Mouse (Mus musculus) gastrocnemius, adult 8-10 months (tissue): ENCODE measurements around the gene Grpr. TPM values are rescaled to one million over a fixed set of nuclear protein-coding genes. Genes with fewer than 3 reads are reported as not detected.

Experiments
- DNase-seq, 2 experiments: peaks; one replicate each; pipeline ENCODE4 v3.0.0; 2022; ENCODE audit warnings: low spot score in 2 of 2
- total RNA-seq, 4 experiments: library from RNA; stranded (reverse); gene quantifications; 2 replicates each; pipeline ENCODE4 v1.2.4; 2022

The Grpr gene
- not detected for total RNA-seq

DNA sequence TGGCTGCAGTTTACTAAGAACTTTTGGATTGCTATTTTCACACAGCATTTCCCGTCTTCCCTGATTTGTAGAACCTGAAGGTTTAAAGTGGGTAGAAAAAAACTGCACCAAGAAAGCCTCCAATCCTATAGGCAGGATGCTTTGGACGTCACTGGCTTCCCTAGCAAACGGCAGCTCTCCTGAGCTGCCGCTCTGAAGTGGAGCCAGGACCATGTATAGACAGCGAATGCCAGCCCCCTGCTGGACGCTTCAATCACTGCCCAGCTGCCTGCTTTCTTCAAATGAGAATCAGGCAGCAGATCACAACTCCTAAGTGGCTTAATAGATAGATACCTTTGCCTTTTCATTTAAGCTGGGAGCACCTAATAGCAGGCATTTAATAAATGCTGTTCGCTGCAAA is at the start of gene Grpr:
TSS of gene Grpr (minus strand) at position 12 of the 400 bp plus-strand sequence.
- no peak for DNase-seq

DNA sequence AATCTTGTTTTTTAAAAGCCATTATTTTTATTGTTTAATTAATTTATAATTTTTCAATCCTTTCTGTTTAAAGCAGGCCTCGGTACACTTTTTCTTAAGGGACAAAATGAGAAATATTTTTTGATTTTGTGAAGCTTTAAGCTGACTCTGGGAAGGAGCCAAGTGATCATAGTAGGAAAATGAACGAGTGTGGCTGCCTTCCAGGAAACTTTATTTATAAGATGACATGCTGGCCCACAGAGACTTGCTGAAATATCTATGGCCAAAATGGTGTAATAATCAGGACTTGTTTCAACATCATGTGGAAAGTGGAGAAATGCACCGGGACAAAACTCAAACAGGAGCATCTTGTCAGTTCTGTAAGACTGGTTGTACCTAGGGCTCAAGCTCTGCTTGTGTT is 11.0 kb upstream of the Grpr start:
- no peak for DNase-seq

DNA sequence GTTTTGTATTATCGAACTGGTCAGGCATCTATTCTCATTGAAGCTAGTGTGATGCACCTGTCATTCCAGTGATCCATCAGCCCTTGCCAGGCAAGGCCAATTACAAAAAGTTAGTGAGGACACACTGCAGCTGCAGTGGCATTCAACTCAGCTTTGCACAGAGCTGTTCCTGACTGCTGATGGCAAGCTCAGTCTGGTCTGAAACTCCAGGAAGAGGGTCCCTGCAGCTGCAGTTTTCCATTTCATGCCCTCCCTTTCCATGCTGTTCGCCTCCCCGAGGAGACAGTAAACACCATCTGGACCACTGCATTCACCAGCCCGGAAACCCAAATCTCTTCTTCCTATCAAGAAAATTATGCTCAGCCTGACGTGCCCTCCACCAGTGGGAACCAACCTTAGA is 2.4 kb downstream of the Grpr start:
- no peak for DNase-seq

DNA sequence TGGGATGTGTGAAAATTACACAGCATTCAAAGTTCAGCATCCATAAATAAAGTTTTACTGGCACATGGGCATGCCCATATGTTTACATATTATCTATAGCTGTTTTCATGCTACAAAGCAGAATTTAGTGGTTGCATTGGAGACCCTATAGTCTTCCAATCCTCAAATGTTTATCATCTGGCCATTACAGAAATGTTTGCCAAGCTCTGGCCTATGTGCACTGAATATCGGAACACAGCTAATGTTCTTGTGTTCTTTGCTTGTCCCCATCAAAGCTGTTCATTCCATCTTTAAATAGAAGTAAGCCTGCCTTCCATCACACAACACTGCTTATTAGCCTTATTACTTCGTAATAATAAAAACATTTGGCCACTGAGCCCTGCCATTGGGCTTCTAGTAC is 16.6 kb downstream of the Grpr start:
- no peak for DNase-seq

DNA sequence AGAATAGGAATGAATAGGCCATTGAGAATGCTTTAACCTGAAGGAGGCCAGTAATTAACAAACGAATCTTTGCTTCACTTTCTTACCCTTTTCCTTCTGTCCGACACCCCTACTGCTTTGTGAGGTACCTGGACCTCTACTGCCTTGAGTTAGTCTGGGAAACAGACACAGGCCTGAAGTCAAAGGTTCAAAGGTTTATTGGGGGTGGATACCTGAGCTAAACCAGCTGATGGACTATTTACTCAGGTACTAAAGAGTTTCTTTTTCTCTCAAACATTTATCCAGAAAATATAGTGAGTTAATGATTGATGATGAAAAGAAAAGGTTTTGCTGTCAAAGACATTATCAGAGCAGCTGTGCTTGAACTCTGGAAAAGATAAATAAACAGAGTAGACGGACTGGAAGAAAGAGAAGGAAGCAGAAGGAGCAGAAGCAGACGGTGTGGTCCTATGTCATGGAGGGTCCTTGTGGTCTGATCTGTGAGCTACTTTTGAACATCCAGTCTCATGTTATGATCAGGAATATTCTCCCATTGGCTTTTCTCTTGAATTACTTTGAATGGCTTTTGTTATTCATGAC is 30.4 kb downstream of the Grpr start:
- DNase-seq, result no peak

DNA sequence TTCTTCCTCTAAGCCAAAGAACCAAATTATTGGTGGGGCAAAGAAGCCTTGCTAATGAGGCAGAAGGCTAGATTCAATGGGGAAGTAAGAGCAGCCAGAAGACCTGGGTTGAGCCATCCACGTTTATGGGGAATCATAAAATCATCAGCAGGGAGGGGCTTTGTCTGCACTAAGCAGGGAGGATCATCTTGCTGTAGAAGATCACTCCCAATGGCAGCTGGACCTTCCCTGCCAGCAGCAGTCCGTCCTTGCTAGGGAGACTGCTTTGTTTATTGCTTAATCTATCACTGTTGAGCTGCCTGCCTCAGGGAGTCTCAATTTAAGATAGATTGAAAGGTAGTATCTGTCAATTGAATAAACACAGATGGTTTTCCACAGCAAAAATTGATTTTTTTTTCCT is 37.7 kb downstream of the Grpr start:
- DNase-seq, result no peak

DNA sequence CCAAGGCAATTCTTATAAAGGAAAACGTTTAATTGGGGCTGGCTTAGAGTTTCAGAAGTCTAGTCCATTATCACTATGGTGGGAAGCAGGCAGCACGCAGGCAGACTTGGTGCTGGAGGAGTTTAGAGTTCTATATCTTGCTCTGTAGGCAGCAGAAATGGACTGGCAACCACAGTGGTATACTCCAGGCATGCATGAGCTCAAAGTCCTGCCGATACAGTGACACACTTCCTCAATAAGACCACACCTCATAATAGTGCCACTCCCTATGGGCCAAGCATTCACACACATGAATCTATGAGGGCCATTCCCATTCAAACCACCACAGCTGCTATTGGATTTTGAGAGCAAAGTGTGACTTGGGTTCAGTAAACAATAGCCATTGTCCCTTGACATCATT is 47.4 kb downstream of the Grpr start:
- DNase-seq, result no peak

Other genes starting within 250 kb of the Grpr start
- not detected for gene Rnf138rt1, start 211.7 kb upstream of the Grpr start, total RNA-seq